Mouse (Mus musculus) stomach, embryonic 14.5 days (tissue): ENCODE results near the gene Slc26a10. TPM values are rescaled to one million over a fixed set of nuclear protein-coding genes. Genes with fewer than 3 reads are reported as not detected.
A peak's percentile ranks its signal among the peaks of the same experiment; 100 is the strongest.

Experiments
- ATAC-seq: fragments of 200-750 bp; cut with Nextera tagmentation; 2 replicates; pipeline ENCODE4 v1.8.0; 2017; ENCODE audit warnings: low read depth, moderate TSS enrichment; ENCODE audit not compliant: insufficient number of reproducible peaks, insufficient read depth, low FRiP score
- H3K27ac ChIP-seq: fragments of 300-500 bp; sonication (generic); 2 replicates; pipeline ENCODE4 v1.5.1; 2014; ENCODE audit warnings: mild to moderate bottlenecking, low read length, moderate library complexity, mixed read lengths
- H3K27me3 ChIP-seq: fragments of 300-500 bp; sonication (generic); 2 replicates; pipeline ENCODE4 v1.6.1; 2014; ENCODE audit warnings: low read length, control low read depth, mixed read lengths; ENCODE audit not compliant: control insufficient read depth, insufficient read depth
- H3K36me3 ChIP-seq: fragments of 300-500 bp; sonication (generic); 2 replicates; pipeline ENCODE4 v1.6.1; 2014; ENCODE audit warnings: mild to moderate bottlenecking, control low read depth, low read length, moderate library complexity, mixed read lengths; ENCODE audit not compliant: control insufficient read depth, insufficient read depth
- H3K4me1 ChIP-seq: fragments of 300-500 bp; sonication (generic); 2 replicates; pipeline ENCODE4 v1.6.1; 2014; ENCODE audit warnings: low read length, control low read depth, mixed read lengths; ENCODE audit not compliant: control insufficient read depth, insufficient read depth
- H3K4me2 ChIP-seq: fragments of 300-500 bp; sonication (generic); replicated peaks from 2 replicates; pipeline ENCODE4 v1.6.1; 2014; ENCODE audit warnings: low read depth, low read length, control low read depth
- H3K4me3 ChIP-seq: fragments of 300-500 bp; sonication (generic); 2 replicates; pipeline ENCODE4 v1.5.1; 2014; ENCODE audit warnings: low read depth, low read length, control low read depth
- H3K9ac ChIP-seq: fragments of 300-500 bp; sonication (generic); replicated peaks from 2 replicates; pipeline ENCODE4 v1.6.1; 2014; ENCODE audit warnings: low read depth, mild to moderate bottlenecking, control low read depth, low read length, moderate library complexity, mixed read lengths
- H3K9me3 ChIP-seq: fragments of 300-500 bp; sonication (generic); 2 replicates; pipeline ENCODE4 v1.6.1; 2016; ENCODE audit warnings: low read depth, low read length, control low read depth; ENCODE audit not compliant: control insufficient read depth
- WGBS: fragments of 180-500 bp; shearing (Covaris S2); extraction: QIAGEN DNeasy Blood & Tissue Kit; methylation state at CpG from one replicate; pipeline ENCODE4 v1.1.7; 2014; 5-methylcytosine and 5-hydroxymethylcytosine counted together
- polyA plus RNA-seq: library from polyadenylated mRNA; unstranded; fragments of >200 nt; fragmentation: Nextera tagmentation; extraction: Ambion mirVana; gene quantifications from 2 replicates; pipeline ENCODE4 v1.2.1, GENCODE M21; 2014

Slc26a10 gene
- polyA plus RNA-seq, result 0.34 and 0.82 TPM in 2 replicates

DNA sequence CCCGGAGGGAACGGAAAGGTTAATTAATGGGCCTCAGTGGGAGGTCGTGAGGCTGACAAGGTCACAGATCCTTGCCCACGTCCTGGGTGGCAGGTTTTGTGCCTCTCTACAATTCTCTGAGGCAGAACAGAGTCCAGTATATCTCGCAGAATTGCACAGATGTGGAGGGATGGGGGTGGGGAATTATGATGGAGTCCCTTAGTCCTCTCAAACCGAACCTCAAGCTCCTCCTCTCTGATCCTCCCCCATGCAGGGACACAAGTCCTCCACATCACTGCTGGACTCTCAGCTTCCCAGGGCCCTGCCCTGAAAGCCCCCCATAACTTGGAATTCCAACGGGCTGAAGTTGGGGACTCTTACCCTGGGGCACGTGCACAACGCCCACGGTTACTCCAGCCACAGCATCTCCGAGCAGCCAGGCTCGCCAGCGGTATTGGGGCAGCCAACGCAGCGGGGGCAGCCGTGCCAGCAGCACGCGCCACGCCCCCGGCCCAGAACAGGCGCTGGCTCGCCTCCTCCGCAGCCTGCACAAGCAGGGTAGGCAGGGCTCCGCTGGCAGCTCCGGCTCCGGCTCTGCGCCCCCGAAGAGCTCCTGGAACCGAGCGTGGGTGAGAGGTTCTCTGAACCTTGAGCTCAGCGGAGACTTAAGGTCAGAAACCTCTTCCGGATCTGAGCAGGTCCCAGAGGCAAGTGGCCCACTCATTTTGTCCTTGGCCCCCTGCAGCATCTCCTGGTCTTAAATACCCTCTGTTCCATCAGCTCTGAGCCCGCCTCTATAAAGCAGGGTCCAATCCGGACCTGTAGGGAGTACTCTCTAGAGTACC, at the start of gene Slc26a10:
Gene Slc26a10 (minus strand): TSS at position 775 of the 824 bp plus-strand sequence.
- Histone ChIP-seq H3K4me1 (peaks cover 19% of the 10 kb centered on the region; the same call in 1 of the 2 replicates), H3K4me3 (peak within 1 kb of the TSS; percentile 6; the same call in 1 of the 2 replicates), H3K4me2 (peak within 1 kb of the TSS; percentile 14; the same call in 1 of the 2 replicates), H3K27me3 (peaks cover 22% of the 10 kb centered on the region), H3K9ac (no peak within 1 kb of the TSS), H3K27ac (no peak within 1 kb of the TSS), H3K9me3 (no peaks in the 10 kb centered on the region), H3K36me3 (peaks cover 10% of the 10 kb centered on the region; the same call in 1 of the 2 replicates)
- ATAC-seq, result no peak
- 3% methylated on average over 34 of the region's 34 CpGs for WGBS

DNA sequence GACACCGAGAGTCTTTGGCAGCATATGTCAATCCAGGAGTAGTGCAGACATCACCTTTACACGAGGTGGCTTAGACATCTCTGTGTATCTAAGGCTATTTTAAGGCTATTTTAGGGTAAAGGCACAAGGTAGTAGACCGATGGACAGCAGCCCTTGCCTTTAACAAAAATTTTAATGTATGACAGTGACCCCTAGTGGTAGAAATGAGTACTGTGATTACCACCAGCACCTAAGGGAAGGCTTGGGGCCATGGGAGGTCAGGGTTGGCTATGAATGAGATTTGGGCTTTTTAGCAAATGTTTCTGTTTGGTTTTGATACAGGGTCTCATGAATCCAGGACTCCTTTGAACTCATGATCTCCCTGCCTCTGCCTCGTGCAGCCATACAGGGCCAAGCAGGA, 48.5 kb upstream of the Slc26a10 start:
- no peak overlapping the region for H3K27ac ChIP-seq
- no peak overlapping the region for H3K9ac ChIP-seq
- no peak overlapping the region for H3K4me2 ChIP-seq
- H3K4me1 ChIP-seq, result 0 out of 2 replicates have a peak, but pooled peaks cover 4% of the 10 kb centered on the region
- 24% methylated on average over 4 of the region's 4 CpGs for WGBS
- H3K36me3 ChIP-seq, result no peaks in the 10 kb centered on the region
- ATAC-seq, result peak; percentile 15; the same call in 1 of the 2 replicates
- no peaks in the 10 kb centered on the region for H3K27me3 ChIP-seq
- H3K4me3 ChIP-seq, result no peak overlapping the region
- no peaks in the 10 kb centered on the region for H3K9me3 ChIP-seq

DNA sequence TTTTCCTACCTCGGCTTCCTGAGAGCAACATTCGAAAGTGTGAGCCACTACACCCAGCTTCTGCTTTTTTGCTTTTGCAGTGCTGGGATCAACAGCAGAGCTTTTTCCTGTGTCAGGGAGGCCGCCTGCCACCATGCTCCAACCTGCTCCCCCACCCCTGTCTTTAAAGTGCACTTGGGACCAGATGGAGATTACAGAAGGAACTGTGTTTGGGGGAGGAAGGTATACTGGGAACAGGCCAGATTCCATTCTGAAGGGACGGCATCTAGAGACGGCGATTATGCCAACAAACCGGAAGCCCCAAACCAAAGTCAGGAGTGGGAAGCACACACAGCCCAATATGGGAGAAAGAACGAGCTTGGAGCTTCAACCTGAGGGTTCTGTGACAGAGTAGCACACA, 46.7 kb upstream of the Slc26a10 start:
- no peaks in the 10 kb centered on the region for H3K36me3 ChIP-seq
- ATAC-seq, result no peak
- no peak overlapping the region for H3K4me3 ChIP-seq
- H3K27ac ChIP-seq, result no peak overlapping the region
- no peak overlapping the region for H3K9ac ChIP-seq
- 80% methylated on average over 8 of the region's 8 CpGs for WGBS
- no peaks in the 10 kb centered on the region for H3K27me3 ChIP-seq
- 0 out of 2 replicates have a peak, but pooled peaks cover 4% of the 10 kb centered on the region for H3K4me1 ChIP-seq
- no peak overlapping the region for H3K4me2 ChIP-seq
- no peaks in the 10 kb centered on the region for H3K9me3 ChIP-seq

DNA sequence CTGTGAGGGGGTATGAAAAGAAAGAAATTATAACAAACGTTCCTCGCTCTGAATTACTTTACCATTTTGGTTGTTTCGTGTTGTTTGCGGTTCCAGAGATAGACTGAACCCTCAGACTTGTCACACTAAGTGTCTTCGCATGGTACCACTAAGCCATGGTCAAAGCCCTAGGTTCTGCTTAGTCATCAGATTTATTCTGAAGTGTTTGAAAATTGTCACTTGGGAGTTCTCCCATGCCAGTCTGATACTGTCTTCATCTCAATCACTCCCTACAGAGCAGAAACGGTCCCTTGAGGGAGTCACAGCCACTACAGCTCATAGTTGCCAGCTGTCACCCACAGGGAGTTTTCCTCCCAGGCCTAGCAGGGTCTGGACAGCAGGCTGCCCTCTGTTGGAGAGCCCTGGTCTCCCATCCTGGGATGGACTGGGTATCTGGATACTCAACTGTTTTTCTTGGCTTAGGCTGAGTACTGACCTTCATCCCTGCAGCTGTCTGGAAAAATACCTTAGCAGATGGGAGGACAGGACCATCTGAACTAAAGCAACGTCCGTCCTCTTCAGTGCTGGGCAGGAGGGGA, 46.0 kb upstream of the Slc26a10 start:
- Histone ChIP-seq H3K27me3 (no peaks in the 10 kb centered on the region), H3K27ac (no peak overlapping the region), H3K36me3 (no peaks in the 10 kb centered on the region), H3K4me3 (no peak overlapping the region), H3K9me3 (no peaks in the 10 kb centered on the region), H3K9ac (no peak overlapping the region), H3K4me1 (0 out of 2 replicates have a peak, but pooled peaks cover 4% of the 10 kb centered on the region), H3K4me2 (no peak overlapping the region)
- no peak for ATAC-seq
- 65% methylated on average over 8 of the region's 8 CpGs for WGBS

DNA sequence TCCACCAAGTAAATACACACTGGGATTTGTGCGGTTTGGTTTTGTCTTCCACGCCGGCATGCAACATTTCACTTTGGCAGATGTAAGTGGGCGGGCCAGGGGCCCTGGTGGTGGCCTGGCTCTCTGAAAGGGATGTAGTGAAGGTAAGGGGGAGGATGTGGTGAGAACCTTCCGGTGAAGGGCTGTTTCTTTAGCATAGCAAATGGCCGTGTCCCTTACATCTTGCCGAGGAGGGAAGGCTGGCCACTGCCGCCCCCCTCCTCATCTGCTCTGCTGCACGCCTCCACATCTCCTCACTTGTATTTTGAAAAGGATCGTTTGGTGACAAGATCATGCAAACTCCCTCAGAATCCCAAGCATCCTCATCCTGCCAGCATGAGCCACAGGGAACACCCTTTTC, 45.3 kb upstream of the Slc26a10 start:
- ATAC-seq, result no peak
- no peak overlapping the region for H3K4me2 ChIP-seq
- no peak overlapping the region for H3K9ac ChIP-seq
- H3K4me3 ChIP-seq, result no peak overlapping the region
- no peaks in the 10 kb centered on the region for H3K36me3 ChIP-seq
- H3K4me1 ChIP-seq, result 0 out of 2 replicates have a peak, but pooled peaks cover 4% of the 10 kb centered on the region
- H3K27me3 ChIP-seq, result no peaks in the 10 kb centered on the region
- 19% methylated on average over 10 of the region's 10 CpGs for WGBS
- no peaks in the 10 kb centered on the region for H3K9me3 ChIP-seq
- no peak overlapping the region for H3K27ac ChIP-seq

DNA sequence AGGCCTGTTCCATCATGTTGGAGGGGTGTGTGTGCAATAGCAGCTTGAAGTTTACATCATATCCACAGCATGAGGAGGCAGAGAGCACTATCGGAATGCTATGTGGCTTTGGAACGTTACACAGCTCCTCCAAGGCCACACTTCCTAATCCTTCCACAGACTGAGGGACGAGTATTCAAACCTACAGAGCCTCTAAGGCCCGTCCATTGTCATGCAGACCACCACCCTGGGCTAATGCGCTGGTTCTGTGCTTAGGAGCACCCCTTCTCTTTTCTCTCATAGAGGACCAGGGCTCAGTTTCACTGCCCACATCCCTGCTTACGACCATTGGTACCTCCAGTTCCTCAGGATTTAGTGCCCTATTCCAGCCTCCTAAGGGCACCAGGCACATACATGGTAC, 44.8 kb upstream of the Slc26a10 start:
- Histone ChIP-seq H3K9ac (no peak overlapping the region), H3K4me3 (no peak overlapping the region), H3K4me1 (0 out of 2 replicates have a peak, but pooled peaks cover 4% of the 10 kb centered on the region), H3K27ac (no peak overlapping the region), H3K4me2 (no peak overlapping the region), H3K36me3 (no peaks in the 10 kb centered on the region), H3K9me3 (no peaks in the 10 kb centered on the region), H3K27me3 (no peaks in the 10 kb centered on the region)
- WGBS, result 47% methylated on average over 6 of the region's 6 CpGs
- no peak for ATAC-seq

DNA sequence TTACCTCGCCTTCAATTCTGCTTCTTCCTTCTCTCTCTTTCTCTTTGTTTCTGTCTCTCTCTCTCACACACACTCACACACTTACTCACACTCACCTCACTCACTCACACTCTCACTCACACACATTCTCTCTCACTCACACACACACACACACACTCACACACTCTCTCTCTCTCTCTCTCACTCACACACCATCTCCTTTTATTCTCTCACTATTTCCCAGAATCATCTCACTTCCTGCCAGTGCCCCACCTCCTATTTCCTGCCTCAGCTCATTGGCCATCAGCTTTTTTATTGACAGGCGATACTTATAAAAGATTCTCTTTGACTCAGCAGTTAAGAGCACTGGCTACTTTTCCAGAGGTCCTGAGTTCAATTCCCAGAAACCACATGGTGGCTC, 37.9 kb upstream of the Slc26a10 start:
- Histone ChIP-seq H3K27ac (no peak overlapping the region), H3K4me1 (no peaks in the 10 kb centered on the region), H3K27me3 (no peaks in the 10 kb centered on the region), H3K9ac (no peak overlapping the region), H3K9me3 (no peaks in the 10 kb centered on the region), H3K4me2 (no peak overlapping the region), H3K36me3 (no peaks in the 10 kb centered on the region), H3K4me3 (no peak overlapping the region)
- no peak for ATAC-seq
- WGBS, result 90% methylated on average over 2 of the region's 2 CpGs

DNA sequence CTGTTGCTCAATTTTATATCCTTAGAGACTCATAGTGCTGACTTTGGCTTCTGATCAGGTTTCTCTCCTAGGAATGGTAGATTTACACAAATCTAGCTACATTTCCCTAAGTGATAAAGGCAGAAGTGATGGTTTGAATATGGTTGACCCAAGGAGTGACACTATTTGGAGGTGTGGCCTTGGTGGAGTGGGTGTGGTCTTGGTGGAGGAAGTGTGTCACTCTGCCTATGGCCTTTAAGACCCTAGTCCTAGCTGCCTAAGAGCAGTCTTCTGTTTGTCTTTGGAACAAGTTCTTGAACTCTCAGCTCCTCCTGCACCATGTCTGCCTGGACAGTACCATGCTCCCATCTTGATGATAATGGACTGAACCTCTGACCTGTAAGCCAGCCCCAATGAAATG, 36.7 kb upstream of the Slc26a10 start:
- Histone ChIP-seq H3K9me3 (no peaks in the 10 kb centered on the region), H3K4me3 (no peak overlapping the region), H3K27me3 (no peaks in the 10 kb centered on the region), H3K4me2 (no peak overlapping the region), H3K27ac (no peak overlapping the region), H3K4me1 (no peaks in the 10 kb centered on the region), H3K9ac (no peak overlapping the region), H3K36me3 (no peaks in the 10 kb centered on the region)
- ATAC-seq, result no peak
